In the genomic region with DNA sequence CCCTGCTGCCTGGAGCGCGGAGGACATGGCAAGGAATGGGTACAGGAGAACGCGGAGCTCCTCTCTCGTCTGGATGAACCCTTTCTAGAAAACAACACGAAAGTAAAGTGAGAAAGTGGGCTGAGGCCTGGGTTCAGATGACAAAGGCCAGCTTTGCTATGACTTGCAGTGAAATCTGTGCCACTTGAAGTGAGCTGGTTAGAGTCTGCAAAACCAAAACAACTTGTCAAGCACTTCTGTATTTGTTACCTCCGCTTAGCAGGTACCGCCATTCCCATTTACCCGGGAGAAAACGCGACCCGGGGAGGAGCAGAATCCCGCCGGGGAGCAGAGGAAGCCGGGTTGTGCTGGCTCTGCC, we compare ENCODE assay signal across 8 mouse cellular contexts. TPM values are rescaled to one million over a fixed set of nuclear protein-coding genes. Genes with fewer than 3 reads are reported as not detected.
DNase-seq lines count a peak whose midpoint lies in the region; ATAC-seq and TF ChIP-seq lines count a peak whose summit lies in the region.

No protein-coding gene starts in this region.

- DNase-seq in kidney, adult 9 months = no peak
- no peak for DNase-seq in embryonic facial prominence, embryonic 11.5 days (ENCODE audit: low spot score)
- no peak for DNase-seq in hindbrain, postnatal 0 days (ENCODE audit: low spot score)
- no peak for DNase-seq in midbrain, postnatal 0 days (ENCODE audit: low spot score)
- DNase-seq in embryo, embryonic 10 days (ENCODE audit: low spot score) = no peak
- no peak for DNase-seq in spleen, postnatal 14 days (ENCODE audit: low spot score in 2 of 2)
- no peak for DNase-seq in left cerebral cortex, postnatal 36 days (ENCODE audit: low spot score in 2 of 2)

- intact Hi-C loops in left cerebral cortex, postnatal 36 days (cut with DNase I) = no loop called here

- ATAC-seq in kidney, embryonic 15.5 days (replicated peaks; ENCODE audit: low FRiP score) = no peak
- no peak for ATAC-seq in embryonic facial prominence, embryonic 11.5 days (replicated peaks; ENCODE audit: insufficient number of reproducible peaks, low FRiP score, low TSS enrichment, low read depth)
- no peak for ATAC-seq in hindbrain, postnatal 0 days
- no peak for ATAC-seq in midbrain, postnatal 0 days (ENCODE audit: low FRiP score)

- no peaks in the 10 kb centered on the region for H3K36me3 ChIP-seq in kidney, embryonic 15.5 days
- no peaks in the 10 kb centered on the region for H3K36me3 ChIP-seq in embryonic facial prominence, embryonic 11.5 days (replicated peaks; ENCODE audit: control insufficient read depth, insufficient read depth, low read depth, low read length)
- no peaks in the 10 kb centered on the region for H3K36me3 ChIP-seq in hindbrain, postnatal 0 days (ENCODE audit: insufficient read depth, low read length)
- no peaks in the 10 kb centered on the region for H3K36me3 ChIP-seq in midbrain, postnatal 0 days (ENCODE audit: insufficient read depth, low read length)

- WGBS in kidney, embryonic 15.5 days = 5% methylated on average over 15 of the region's 15 CpGs
- WGBS in embryonic facial prominence, embryonic 11.5 days = 5% methylated on average over 15 of the region's 15 CpGs
- WGBS in hindbrain, postnatal 0 days = 10% methylated on average over 15 of the region's 15 CpGs
- WGBS in midbrain, postnatal 0 days = 10% methylated on average over 15 of the region's 15 CpGs

- H3K4me3 ChIP-seq in kidney, embryonic 15.5 days (replicated peaks) = peak overlapping the region; percentile 64
- H3K4me3 ChIP-seq in embryonic facial prominence, embryonic 11.5 days (ENCODE audit: low read depth, low read length) = peak overlapping the region; percentile 65
- peak overlapping the region; percentile 65 for H3K4me3 ChIP-seq in hindbrain, postnatal 0 days (ENCODE audit: low read length)
- H3K4me3 ChIP-seq in midbrain, postnatal 0 days (ENCODE audit: low read depth, low read length) = peak overlapping the region; percentile 61

- peak overlapping the region; percentile 89 for H3K4me2 ChIP-seq in kidney, embryonic 15.5 days
- peak overlapping the region; percentile 96 for H3K4me2 ChIP-seq in embryonic facial prominence, embryonic 11.5 days (ENCODE audit: low read depth, low read length)
- peak overlapping the region; percentile 87 for H3K4me2 ChIP-seq in hindbrain, postnatal 0 days (ENCODE audit: low read depth, low read length)
- peak overlapping the region; percentile 89 for H3K4me2 ChIP-seq in midbrain, postnatal 0 days (ENCODE audit: low read depth, low read length, poor library complexity, severe bottlenecking)

- peak overlapping the region; percentile 52; the same call in 1 of the 2 replicates for H3K9ac ChIP-seq in kidney, embryonic 15.5 days
- H3K9ac ChIP-seq in embryonic facial prominence, embryonic 11.5 days (replicated peaks; ENCODE audit: low read length) = peak overlapping the region; percentile 60
- H3K9ac ChIP-seq in hindbrain, postnatal 0 days (replicated peaks; ENCODE audit: low read length) = peak overlapping the region; percentile 66
- peak overlapping the region; percentile 64 for H3K9ac ChIP-seq in midbrain, postnatal 0 days (replicated peaks; ENCODE audit: low read length, poor library complexity, severe bottlenecking)

- H3K4me1 ChIP-seq in kidney, embryonic 15.5 days = peaks cover 39% of the 10 kb centered on the region
- H3K4me1 ChIP-seq in embryonic facial prominence, embryonic 11.5 days (ENCODE audit: control insufficient read depth, insufficient read depth, low read length) = peaks cover 9% of the 10 kb centered on the region; the same call in 1 of the 2 replicates
- peaks cover 5% of the 10 kb centered on the region; the same call in 1 of the 2 replicates for H3K4me1 ChIP-seq in hindbrain, postnatal 0 days (ENCODE audit: insufficient read depth, low read length)
- no peaks in the 10 kb centered on the region for H3K4me1 ChIP-seq in midbrain, postnatal 0 days (ENCODE audit: insufficient read depth, low read length)

- no peaks in the 10 kb centered on the region for H3K9me3 ChIP-seq in kidney, embryonic 15.5 days (replicated peaks)
- H3K9me3 ChIP-seq in embryonic facial prominence, embryonic 11.5 days (replicated peaks; ENCODE audit: control insufficient read depth, low read length) = no peaks in the 10 kb centered on the region
- H3K9me3 ChIP-seq in hindbrain, postnatal 0 days (ENCODE audit: low read length) = no peaks in the 10 kb centered on the region
- H3K9me3 ChIP-seq in midbrain, postnatal 0 days (ENCODE audit: low read length) = no peaks in the 10 kb centered on the region

- no peak for TF ChIP-seq CTCF in hindbrain, postnatal 0 days (IDR thresholded peaks at IDR 0.05; ENCODE audit: low read depth)
- no peak for TF ChIP-seq CTCF in midbrain, postnatal 0 days (IDR thresholded peaks at IDR 0.05)

- H3K27me3 ChIP-seq in kidney, embryonic 15.5 days = peaks cover 77% of the 10 kb centered on the region
- peaks cover 35% of the 10 kb centered on the region for H3K27me3 ChIP-seq in embryonic facial prominence, embryonic 11.5 days (ENCODE audit: control insufficient read depth, insufficient read depth, low read length)
- H3K27me3 ChIP-seq in hindbrain, postnatal 0 days (ENCODE audit: insufficient read depth, low read length) = peaks cover 7% of the 10 kb centered on the region; the same call in 1 of the 2 replicates
- peaks cover 36% of the 10 kb centered on the region for H3K27me3 ChIP-seq in midbrain, postnatal 0 days (ENCODE audit: insufficient read depth, low read length)

- no peak overlapping the region for H3K27ac ChIP-seq in kidney, embryonic 15.5 days
- H3K27ac ChIP-seq in embryonic facial prominence, embryonic 11.5 days (replicated peaks; ENCODE audit: low read depth, low read length) = no peak overlapping the region
- no peak overlapping the region for H3K27ac ChIP-seq in hindbrain, postnatal 0 days
- no peak overlapping the region for H3K27ac ChIP-seq in midbrain, postnatal 0 days (ENCODE audit: low read depth, low read length)

RNA-seq across cellular contexts. Expression of gene Glis1, which starts 0.4 kb away (rescaled TPM):
- 5.0 and 6.4 TPM in 2 replicates for polyA plus RNA-seq in kidney, embryonic 15.5 days (2015; fragmentation: Nextera tagmentation; extraction: Ambion mirVana)
- polyA plus RNA-seq in embryonic facial prominence, embryonic 11.5 days (2014; fragmentation: Nextera tagmentation; extraction: Ambion mirVana) = 7.7 and 8.4 TPM in 2 replicates
- total RNA-seq in hindbrain, postnatal 0 days (2014; rRNA removed) = 2.8 and 11.9 TPM in 2 replicates
- 2.1 and 4.1 TPM in 2 replicates for polyA plus RNA-seq in hindbrain, postnatal 0 days (2015; fragmentation: Nextera tagmentation; extraction: Ambion mirVana)
- 1.4 and 1.8 TPM in 2 replicates for total RNA-seq in midbrain, postnatal 0 days (2014; rRNA removed)
- polyA plus RNA-seq in midbrain, postnatal 0 days (2015; fragmentation: Nextera tagmentation; extraction: Ambion mirVana) = 1.5 and 2.1 TPM in 2 replicates
- 1 to 10 TPM; 1.1 to 1.7 TPM for total RNA-seq in left cerebral cortex, postnatal 36 days (2021)
